Mouse (Mus musculus) cerebellum, adult 9-11 months (tissue): Measurements from ENCODE around the gene Itgb2.

Source experiments
- DNase-seq: peaks from one replicate; pipeline ENCODE4 v3.0.0; 2022

Gene Itgb2

DNA sequence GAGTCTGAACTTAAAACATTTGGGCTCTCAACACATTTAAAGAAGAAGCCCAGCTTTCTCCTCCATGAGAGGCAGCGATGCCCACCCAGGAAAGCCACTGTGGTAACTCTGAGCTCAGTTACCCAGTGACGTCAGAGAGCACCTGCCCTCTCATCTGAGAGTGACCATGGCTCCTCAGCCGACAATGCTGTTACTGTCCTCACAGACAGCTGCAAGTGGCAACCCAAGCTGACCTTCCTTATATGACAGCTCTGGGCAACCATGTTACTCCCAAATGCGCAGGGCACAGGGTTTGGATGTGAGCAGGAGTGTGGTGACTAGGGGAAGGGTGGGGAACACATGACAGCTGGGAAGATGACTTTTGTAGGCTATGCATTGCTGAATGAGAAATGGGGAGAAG, 23.2 kb downstream of the Itgb2 start:
- no peak for DNase-seq

DNA sequence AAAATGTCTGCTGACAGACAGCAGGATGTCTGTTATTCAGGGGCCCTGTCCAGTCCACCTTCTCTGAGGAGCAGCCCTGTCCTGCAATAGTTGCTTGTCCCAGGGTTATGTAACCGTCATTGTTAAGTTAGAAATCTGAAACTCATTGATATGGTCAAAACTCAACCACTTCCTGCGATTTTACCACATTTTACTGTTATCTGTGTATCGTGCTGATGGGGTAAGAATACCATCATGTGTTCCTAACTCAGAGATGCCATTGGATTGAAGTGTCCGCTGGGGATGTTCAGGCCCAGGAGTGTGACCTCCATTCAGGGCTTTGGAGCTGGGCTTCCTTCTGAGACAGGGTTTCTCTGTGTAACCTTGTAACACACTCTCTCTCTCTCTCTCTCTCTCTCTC, 24.9 kb downstream of the Itgb2 start:
- DNase-seq, result no peak

DNA sequence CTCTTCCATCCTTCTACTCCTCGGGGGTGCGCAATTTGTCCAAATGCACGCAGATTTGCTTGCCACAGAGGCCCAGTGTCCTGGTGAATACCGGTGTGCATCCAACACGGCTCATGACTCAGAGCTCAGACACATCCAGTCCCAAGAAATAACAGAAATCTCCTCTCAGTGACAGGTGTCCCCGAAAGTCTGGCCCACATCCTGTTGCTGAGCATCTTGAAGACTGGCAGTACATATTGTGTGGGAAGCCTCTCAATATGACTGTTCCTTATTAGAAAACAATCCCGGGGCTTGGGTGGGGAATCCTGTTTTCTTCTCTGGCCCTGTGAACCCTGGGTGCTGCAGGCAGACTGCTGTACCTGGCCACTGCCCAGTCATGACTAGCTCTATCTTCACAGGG, 26.6 kb downstream of the Itgb2 start:
- DNase-seq, result no peak

DNA sequence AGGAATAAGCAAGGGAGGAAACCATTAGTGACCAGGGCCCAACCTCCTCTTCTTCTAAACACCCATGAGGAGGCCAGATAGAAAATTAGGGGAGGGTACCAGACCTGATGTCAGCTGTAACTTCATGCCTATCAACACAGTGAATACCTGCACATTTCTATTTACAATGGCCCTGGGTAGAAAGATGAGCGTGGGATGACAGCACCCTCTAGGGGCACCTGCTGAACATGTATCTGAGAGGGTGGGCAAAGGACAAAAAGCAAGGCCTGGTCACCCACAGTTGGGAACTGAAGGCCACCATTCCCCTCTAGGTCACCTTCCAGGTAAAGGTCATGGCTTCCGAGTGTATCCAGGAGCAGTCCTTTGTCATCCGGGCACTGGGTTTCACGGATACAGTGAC, 27.6 kb downstream of the Itgb2 start:
- DNase-seq, result no peak

DNA sequence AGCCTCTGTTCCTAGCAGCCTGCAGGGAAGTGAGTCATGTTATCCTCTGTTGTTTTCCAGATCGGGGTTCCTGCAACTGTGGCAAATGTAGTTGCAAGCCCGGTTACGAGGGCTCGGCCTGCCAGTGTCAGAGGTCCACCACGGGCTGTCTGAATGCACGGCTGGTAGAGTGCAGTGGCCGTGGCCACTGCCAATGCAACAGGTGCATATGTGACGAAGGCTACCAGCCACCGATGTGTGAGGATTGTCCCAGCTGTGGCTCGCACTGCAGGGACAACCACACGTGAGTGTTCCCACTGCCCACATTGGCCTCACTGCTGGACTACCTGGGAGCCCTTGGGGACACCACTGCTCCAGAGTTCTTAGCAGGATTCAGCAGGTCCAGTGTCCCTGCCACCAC, 30.0 kb downstream of the Itgb2 start:
- DNase-seq, result no peak

DNA sequence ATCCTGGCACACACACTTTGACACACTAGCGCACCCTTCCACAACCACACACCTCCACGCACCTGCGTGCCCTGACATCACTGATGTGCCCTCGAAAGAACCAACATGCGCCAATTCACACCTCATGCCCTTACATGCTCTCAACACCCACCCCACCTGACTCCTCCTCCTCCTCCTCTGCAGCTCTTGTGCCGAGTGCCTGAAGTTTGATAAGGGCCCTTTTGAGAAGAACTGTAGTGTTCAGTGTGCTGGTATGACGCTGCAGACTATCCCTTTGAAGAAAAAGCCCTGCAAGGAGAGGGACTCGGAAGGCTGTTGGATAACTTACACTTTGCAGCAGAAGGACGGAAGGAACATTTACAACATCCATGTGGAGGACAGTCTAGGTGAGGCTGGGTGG, 30.8 kb downstream of the Itgb2 start:
- DNase-seq, result no peak

DNA sequence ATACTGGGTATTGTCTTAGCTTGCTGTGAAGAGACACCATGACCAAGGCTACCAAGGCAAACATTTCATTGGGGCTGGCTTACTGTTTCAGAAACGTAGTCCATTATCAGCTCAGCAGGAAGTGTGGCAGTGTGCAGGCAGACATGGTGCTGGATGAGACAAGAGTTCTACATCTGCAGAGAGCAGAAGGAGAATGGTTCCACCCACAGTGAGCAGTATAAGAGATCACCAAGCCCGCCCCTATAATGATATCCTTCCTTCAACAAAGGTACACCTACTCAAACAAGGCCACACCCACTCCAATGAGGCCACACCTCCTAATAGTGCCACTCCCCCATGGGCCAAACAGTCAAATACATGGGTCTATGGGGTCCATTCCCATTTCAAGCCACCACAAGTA, 31.5 kb downstream of the Itgb2 start:
- no peak for DNase-seq

DNA sequence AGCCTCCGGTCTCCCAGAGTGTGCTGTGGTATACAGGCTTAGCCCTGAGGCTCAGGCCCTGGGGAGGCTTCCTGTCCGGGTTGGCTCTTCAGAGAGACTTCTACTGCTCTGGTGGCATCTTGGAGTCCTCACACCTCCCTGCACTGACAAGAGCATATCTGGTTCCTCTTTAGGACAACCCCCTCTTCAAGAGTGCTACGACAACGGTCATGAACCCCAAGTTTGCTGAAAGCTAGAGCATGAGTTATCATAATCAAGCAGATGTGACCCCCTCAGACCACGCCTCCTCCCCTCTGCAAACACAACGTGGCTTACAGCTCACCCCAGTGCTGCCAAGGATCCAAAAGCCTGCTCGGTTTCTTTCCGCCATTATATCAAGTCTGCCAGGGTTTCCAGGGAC, 35.0 kb downstream of the Itgb2 start:
- DNase-seq, result no peak

DNA sequence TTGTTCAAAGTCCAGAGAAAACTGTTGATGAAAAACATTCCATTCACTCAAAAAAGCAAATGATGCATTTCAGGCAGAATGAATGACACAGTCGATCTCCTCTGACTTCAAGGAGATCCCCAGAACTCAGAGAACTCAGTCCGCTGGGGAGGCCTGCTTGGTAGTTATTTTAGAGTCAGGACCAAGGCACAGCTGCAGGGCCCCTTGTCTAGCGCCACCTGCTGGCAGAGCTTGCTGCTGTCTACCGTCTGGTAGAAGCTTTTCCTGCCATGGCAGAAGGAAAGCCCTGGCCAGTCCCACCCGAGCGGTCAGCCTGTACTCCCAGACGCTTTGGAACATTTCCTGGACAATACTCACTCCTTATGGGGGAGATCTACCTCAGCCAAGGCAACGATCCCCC, 36.6 kb downstream of the Itgb2 start:
- DNase-seq, result peak; percentile 84

DNA sequence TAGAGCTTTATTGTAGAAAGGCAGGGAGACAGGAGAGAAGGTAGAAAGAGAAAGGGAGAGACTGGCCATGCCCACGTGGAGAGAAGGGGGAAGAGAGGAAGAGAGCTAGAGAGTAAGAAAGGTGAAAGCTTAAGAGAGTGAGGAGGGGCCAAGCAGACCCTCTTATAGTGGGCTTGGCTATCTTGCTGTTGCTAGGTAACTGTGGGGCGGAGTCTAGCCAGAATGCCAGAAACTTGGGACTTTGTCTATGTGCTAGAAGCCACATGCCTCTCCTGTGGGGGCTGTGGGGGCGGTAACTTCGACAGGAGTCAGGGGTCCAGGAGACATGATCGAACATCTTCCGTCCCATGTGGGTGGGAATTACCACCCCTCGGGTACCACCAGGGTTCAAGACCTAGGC, 39.4 kb downstream of the Itgb2 start:
- DNase-seq, result no peak

DNA sequence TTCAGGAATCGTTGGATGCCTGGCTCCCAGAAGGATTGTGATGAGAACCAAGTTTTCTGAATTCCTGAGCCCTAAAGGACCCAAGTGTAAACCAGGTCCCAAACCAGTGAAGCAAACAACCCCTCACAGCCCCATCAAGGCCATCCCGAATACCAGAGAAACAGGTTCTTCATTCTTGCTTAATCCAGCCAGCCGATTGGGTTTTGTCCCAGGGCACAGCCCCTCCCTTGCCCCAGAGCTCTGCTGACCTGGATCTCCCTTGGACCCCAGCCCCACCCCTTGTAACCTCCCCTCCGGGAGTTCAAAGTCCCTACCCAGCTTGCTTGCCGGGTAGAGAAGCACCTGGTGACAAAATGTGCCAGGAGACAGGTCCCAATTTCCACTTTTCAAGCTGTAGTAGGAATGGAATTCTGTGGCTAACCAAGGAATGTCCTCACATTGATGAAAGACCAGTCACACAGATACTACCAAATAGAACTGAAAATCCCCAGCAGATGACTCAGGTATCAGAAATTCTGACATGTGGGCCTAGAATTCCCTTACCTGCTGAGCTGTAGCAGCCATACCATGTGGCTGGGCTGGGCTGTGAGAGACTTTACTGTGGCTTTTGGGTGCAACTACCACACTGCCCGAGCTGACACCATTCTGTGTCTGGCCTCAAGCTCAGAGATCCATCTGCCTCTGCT, 40.1 kb downstream of the Itgb2 start:
- no peak for DNase-seq

DNA sequence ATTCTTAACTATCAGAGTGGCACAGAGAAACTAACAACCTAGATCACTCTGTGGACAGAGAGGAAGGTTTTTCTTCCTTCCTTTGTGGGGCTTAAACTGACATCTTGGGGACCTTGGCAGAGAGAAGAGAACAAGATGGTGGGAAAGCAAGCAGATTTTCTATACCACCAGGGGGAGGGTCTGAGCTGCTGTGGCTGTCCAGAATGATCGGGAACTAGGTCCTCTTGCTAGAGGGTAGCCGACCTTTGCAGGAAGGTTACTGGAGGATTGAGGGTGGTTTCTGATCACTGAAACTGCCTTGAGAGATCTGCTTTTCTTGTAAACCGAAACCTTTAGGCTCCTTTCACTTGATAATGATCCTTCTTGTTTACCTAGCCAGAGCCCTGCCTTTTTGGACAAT, 42.2 kb downstream of the Itgb2 start:
- DNase-seq, result no peak

DNA sequence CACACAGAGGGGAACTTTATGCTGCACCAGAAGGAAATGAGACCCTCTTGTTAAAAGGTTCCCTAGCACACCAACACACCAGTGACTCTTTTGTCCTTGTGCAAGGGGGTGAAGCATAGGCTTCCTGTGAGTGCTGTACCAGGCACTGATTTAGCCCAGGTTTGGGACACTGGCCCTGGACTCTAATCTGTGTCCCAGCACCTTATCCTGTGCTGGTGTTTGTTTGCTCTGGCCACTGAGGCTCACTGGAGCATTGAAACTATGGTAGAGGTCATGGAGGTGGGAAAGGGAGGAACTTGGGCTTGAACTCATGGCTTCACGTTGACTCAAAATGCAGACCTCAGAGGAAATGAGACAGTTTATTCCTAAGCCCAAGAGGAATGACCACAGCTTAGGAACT, 43.1 kb downstream of the Itgb2 start:
- DNase-seq, result no peak

DNA sequence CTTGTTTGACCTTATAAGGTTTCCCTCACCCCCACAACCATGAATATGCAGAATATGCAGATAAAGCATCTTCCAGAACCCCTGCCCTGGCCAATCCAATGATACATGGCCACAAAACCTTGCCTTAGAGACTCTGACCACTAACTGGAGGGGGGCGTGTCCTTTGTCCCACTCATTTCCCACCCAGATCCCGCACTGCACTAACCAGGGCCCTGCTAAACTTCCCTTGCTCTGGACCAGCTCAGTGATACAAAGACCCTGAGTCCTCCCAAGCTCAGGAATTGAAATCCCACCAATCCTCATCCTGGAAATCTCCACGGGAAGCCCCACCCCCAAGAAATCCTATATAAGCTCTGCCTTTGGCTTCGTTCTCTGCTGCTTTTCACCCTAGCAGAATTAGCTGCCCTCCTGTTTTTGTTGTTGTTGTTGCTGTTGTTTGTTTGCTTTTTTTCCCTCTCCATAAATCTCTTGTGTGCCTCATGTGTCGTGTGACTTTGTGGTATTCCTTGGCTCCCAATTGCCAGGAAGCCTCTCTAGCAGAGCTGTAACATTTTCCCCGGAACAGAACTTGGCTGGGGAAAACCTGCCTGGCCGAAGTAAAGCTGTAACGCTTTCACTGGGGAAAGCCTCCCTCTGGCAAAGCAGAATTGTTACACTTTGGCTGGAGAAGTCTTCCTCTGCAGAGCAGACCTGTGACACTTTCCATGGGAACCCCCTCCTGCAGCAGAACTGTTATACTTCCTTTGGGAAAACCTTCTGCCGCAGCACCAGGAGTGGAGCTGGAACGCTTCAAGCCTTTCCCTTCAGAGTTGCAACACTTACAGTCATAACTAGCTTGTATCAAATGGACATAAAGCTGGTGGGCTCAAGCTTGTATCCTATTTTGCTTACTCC, 50.2 kb downstream of the Itgb2 start:
- DNase-seq, result no peak

DNA sequence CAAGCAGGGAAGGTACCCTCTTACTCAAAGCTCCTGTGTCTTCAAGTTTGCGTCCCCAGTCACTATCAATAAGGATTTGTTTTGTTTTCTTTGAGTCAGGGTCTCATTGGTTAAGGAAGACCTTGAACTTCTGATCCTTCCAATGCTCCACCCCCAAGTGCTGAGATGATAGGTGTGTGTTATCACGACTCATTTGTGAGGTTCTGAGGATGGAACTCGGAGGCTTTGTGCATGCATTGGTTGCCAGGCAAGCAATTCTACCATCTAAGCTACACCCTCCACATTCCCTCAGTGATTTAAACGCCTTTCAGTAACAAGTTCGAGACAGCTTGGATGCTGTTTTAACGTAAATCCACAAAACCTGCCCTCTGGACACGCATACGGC, 51.0 kb downstream of the Itgb2 start:
- DNase-seq, result no peak

DNA sequence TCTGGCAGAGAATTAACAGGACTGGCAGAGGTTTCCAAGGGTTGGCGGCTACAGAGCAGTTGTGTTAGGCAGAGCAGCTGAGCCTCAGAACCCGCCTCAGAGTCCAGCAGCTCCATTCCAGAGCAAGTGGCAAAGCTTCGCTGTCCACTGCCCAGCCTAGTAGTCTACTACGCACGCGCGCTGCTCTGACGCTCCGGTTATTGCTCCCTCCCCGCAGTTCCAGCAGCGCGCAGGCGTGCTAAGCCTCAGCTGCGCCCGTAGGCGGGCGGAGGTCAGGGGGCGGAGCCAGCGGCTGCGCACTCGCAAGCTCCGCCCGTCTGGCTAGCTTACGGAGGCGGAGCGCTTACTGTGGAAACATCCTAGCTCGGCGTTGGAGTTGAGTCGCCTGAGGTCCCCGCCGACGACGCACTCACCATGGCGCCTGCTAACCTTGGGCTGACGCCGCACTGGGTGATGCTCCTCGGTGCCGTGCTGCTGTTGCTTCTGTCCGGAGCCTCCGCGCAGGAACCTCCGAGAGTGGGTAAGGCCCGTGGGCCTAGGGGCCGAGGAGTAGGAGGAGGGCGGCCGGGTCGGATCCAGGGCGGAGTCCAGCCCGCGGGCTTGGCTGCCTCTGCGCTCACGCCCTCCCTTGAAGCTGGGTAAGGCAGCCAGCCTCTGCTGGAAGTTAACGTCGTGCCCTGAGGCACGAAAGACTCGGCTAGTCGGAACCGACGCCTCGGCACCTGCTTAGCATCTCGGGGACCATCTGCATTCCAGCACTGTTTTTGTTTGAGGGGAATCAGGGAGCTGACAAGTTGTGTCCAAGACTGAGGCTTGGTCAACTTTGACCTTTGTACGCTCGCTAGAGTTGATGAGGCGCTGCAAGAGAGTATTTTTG, 51.6 kb downstream of the Itgb2 start, which contains the start of gene Pttg1ip:
Pttg1ip (plus strand) TSS at position 313 of the 877 bp plus-strand sequence.
- DNase-seq, result peak; percentile 98

DNA sequence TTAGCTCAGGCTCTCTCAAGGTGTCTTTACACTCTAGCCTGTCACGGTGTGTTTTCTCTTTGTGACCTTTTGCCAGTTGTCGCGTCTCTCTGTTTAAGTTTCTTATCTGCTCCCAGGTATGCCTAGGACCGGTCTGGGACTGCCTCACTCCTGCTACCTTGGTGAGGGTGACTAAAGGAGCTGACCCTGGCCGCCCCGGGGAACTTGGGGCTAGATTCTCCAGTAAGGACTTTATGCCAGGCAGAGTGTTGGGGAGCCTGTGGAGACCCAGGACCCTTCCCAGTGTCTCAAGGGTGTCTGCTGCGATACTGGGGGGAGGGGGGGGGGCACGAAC, 52.2 kb downstream of the Itgb2 start:
- no peak for DNase-seq

DNA sequence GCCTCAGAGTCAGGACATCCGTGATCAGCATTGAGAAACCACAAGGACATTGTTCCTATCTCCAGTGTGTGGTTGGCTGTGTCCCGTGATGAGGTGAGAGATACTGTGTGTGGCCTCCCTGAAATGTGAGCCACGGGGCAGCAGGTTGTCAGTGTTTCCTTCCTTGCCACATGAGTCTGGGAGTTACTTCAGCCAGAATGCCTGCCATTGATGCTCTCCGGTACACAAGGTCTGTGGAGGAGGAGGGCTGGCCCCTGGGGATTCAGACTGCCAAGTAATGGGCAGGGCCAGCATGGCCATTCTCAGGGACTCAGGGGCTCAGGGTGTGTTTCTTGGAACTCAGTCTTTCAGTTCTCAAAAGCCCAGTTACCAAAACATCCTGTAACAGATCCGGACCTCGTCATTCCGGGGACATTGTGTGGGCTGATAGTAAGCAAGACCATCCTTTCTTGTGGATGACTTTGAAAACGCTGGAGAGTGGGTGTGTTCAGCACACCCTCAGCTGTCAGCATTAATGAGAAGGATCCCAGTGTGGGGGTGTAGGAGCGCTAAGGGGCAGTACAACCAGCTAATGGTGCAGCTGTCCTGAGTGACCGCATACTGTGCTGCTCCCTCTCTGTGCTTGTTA, 53.9 kb downstream of the Itgb2 start:
- DNase-seq, result no peak

DNA sequence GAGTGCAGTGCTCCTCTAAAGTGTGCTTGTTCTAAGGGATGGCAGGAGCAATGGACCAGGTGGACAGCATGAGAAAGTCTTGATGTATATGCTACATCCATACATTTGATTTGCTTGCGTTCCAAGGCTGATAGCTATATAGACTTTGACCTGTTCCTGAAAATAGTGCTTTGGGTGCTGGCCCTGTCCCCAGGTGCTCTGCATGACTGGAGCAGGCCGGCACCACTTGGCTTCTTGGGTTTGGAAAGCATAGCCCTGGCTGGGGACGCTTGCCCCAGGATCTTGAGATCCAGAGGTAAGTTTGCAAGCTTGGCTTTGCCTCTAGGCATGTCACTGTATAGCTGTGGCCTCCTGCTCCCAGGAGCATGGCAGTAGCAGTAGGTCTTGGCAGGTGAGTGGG, 56.6 kb downstream of the Itgb2 start:
- DNase-seq, result no peak

DNA sequence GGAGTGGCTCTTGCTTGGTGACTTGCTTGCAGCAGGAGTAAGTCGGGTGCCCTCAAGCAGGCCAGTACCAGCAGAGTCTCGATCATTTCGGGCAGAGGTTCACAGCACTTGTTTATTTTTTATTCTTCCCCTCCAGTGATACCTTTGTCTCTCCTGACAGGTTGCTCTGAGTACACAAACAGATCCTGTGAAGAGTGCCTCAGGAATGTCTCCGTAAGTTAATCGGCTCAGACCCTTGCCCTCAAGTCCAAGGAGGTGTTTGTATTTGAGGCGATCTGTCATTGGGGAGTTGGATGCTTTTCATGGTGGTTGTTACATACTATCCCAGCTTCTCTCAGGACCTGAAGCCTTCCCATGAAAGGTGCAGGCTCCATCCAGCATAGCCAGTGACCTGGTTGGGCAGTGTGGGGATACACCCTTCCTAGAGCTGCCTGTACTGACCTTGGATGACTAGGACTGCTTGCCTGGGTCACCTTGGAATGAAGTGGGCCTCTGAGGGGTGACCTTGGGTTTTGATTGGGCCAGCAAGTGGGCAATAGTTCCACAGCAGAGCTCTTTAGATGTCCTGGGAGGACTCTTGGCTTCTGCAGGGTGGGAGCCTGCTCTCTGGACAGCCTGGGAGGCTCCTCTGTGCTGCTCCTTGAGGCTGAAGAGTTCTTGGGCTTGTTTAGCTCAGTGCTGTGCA, 57.2 kb downstream of the Itgb2 start:
- no peak for DNase-seq

DNA sequence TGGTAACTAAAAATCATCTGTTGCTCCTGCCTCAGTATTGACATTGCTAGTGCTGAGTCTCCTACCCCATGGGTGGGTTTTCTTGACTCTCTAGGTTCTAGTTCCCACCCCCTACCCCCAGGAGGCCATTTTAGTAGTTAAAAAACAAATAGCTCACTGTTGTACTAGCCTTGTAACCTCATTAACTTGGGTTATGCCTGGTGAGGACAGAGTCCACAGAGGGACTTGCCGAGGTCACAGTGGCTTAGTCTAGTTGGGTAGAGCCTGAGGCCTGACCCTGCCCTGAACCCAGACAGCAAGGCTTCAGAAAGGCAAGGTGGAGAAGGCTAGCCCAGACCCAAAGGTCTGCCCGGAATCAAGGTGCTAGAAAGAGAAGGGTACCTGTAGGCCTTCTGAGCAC, 58.0 kb downstream of the Itgb2 start:
- no peak for DNase-seq

DNA sequence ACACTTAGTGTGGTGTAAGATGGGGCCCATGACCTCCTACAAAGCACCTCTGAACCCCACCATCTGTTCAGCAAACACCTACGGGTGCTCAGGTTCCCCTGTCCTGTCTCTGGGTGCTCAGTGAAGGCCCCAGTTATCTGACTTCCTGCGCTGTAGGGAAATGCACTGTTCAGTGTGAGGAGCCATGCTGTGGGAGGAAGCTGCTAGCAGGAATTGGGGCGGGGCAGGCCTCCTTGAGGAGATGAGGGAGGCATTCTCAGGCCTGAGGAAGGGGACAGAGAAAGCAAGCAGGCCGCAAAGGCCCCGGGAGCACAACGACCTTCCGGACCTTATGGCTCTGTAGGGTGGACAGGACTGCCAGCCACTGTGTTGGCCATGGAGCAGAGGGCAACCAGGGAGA, 59.1 kb downstream of the Itgb2 start:
- no peak for DNase-seq

DNA sequence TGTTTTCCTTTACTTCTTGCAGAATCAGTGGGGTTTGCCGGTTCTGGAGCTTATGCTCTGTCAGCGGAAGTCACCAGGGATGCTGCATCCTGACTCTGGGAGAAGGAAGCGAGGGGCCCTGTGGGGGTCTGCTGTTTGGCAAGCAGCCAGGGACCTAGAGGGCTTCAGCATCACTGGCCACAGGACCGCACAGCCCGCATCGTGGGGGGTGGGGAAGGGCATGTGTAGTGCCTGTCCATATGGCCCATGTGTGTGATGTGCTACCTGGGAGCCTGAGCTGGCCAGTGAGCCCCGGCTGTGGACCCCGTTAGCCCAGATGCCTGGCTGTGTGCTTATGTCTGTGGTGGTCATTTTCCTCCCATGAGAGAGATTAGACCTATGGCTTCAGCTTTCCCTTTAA, 59.7 kb downstream of the Itgb2 start:
- no peak for DNase-seq
